In genomic region chr3:104670183-104671020, GRCm38 (mm10) we compare ENCODE assay signal across 7 mouse cellular contexts. TPM values are rescaled to one million over a fixed set of nuclear protein-coding genes. Genes with fewer than 3 reads are reported as not detected.
DNase-seq lines count a peak whose midpoint lies in the region; ATAC-seq and TF ChIP-seq lines count a peak whose summit lies in the region.
"Not testable (repeated sequence)": the region's sequence is repeated elsewhere in the genome, so short reads cannot be mapped to it uniquely, and the experiment has no call there.

No protein-coding gene starts in this region.

- H3K9ac ChIP-seq in embryonic facial prominence, embryonic 13.5 days: 0 out of 2 replicates have a peak overlapping the region, but pooled peaks have one; percentile 7
- H3K9ac ChIP-seq in heart, embryonic 11.5 days (ENCODE audit: low read depth, low read length); intestine, postnatal 0 days (ENCODE audit: low read depth, low read length); limb, embryonic 15.5 days: not testable (repeated sequence)

- H3K27me3 ChIP-seq in embryonic facial prominence, embryonic 13.5 days; heart, embryonic 11.5 days (ENCODE audit: control insufficient read depth, insufficient read depth, low read length); intestine, postnatal 0 days (replicated peaks; ENCODE audit: control insufficient read depth, insufficient read depth, low read length); limb, embryonic 15.5 days: not testable (repeated sequence)

- not testable (repeated sequence) for H3K36me3 ChIP-seq in embryonic facial prominence, embryonic 13.5 days; heart, embryonic 11.5 days (ENCODE audit: control insufficient read depth, insufficient read depth, low read length); intestine, postnatal 0 days (ENCODE audit: control insufficient read depth, insufficient read depth); limb, embryonic 15.5 days

- not testable (repeated sequence) for H3K9me3 ChIP-seq in embryonic facial prominence, embryonic 13.5 days; heart, embryonic 11.5 days (replicated peaks; ENCODE audit: control insufficient read depth, low read length); intestine, postnatal 0 days (ENCODE audit: control insufficient read depth); limb, embryonic 15.5 days

- H3K4me3 ChIP-seq in embryonic facial prominence, embryonic 13.5 days; heart, embryonic 11.5 days (ENCODE audit: low read depth, low read length); intestine, postnatal 0 days (ENCODE audit: low read depth, low read length); limb, embryonic 15.5 days: not testable (repeated sequence)

- H3K4me2 ChIP-seq in embryonic facial prominence, embryonic 13.5 days; heart, embryonic 11.5 days; intestine, postnatal 0 days (replicated peaks; ENCODE audit: low read depth); limb, embryonic 15.5 days: not testable (repeated sequence)

- not testable (repeated sequence) for TF ChIP-seq CTCF in intestine, postnatal 0 days (IDR thresholded peaks at IDR 0.05; ENCODE audit: low read depth)

- H3K27ac ChIP-seq in embryonic facial prominence, embryonic 13.5 days; heart, embryonic 11.5 days (ENCODE audit: low read depth, low read length); intestine, postnatal 0 days (ENCODE audit: low read depth, low read length); limb, embryonic 15.5 days: not testable (repeated sequence)

- 5% methylated on average over 1 of the region's 1 CpGs for WGBS in embryonic facial prominence, embryonic 13.5 days
- WGBS in heart, embryonic 11.5 days (ENCODE audit: insufficient replicate concordance): 43% methylated on average over 1 of the region's 1 CpGs
- WGBS in intestine, postnatal 0 days: 18% methylated on average over 1 of the region's 1 CpGs
- WGBS in limb, embryonic 15.5 days: 23% methylated on average over 1 of the region's 1 CpGs

- H3K4me1 ChIP-seq in embryonic facial prominence, embryonic 13.5 days: peaks cover 38% of the 10 kb centered on the region
- peaks cover 26% of the 10 kb centered on the region for H3K4me1 ChIP-seq in heart, embryonic 11.5 days (ENCODE audit: control insufficient read depth, insufficient read depth, low read length)
- peaks cover 16% of the 10 kb centered on the region for H3K4me1 ChIP-seq in intestine, postnatal 0 days (replicated peaks; ENCODE audit: control insufficient read depth, insufficient read depth, low read length)
- H3K4me1 ChIP-seq in limb, embryonic 15.5 days: peaks cover 39% of the 10 kb centered on the region

- not testable (repeated sequence) for ATAC-seq in embryonic facial prominence, embryonic 13.5 days (ENCODE audit: insufficient number of reproducible peaks, insufficient read depth, low FRiP score, low TSS enrichment, low read depth)
- ATAC-seq in heart, embryonic 11.5 days (replicated peaks; ENCODE audit: insufficient number of reproducible peaks, low FRiP score, low TSS enrichment): peak; percentile 27; the same call in 1 of the 2 replicates
- ATAC-seq in intestine, postnatal 0 days: peak; percentile 52
- ATAC-seq in limb, embryonic 15.5 days (ENCODE audit: insufficient number of reproducible peaks, low FRiP score, low TSS enrichment, low read depth): peak; percentile 32
- peak; percentile 73 for ATAC-seq in megakaryocyte-erythroid progenitor cell, adult 5-6 weeks (replicated peaks; ENCODE audit: low FRiP score, low TSS enrichment, poor library complexity, severe bottlenecking)

- peak; percentile 52 for DNase-seq in adrenal gland, adult 8-10 months
- peak; percentile 53 for DNase-seq in spleen, adult 12 weeks (ENCODE audit: low spot score)

RNA-seq across cellular contexts. Expression of gene Slc16a1, which starts 31.9 kb away (rescaled TPM):
- total RNA-seq in adrenal gland, adult 8-10 months (2022): 10 to 100 TPM; 17.5 to 29.1 (median 23.5) TPM
- polyA plus RNA-seq in embryonic facial prominence, embryonic 13.5 days (2015; fragmentation: Nextera tagmentation; extraction: Ambion mirVana): 29.6 and 33.6 TPM in 2 replicates
- 76.4 and 84.3 TPM in 2 replicates for polyA plus RNA-seq in heart, embryonic 11.5 days (2014; fragmentation: Nextera tagmentation; extraction: Ambion mirVana)
- polyA plus RNA-seq in intestine, postnatal 0 days (2015; fragmentation: Nextera tagmentation; extraction: Ambion mirVana): 36.6 and 36.7 TPM in 2 replicates
- polyA plus RNA-seq in limb, embryonic 15.5 days (2015; fragmentation: Nextera tagmentation; extraction: Ambion mirVana): 43.7 and 45.6 TPM in 2 replicates
- total RNA-seq in megakaryocyte-erythroid progenitor cell, adult 5-6 weeks (2014; fragmentation: Nextera tagmentation): 76.1 and 80.4 TPM in 2 replicates
- 137 and 154 TPM in 2 replicates for total RNA-seq in megakaryocyte-erythroid progenitor cell, adult 5-6 weeks (2017)
